Mouse (Mus musculus): ENCODE data around the gene Fam180a.

- TF ChIP-seq CTCF (IDR thresholded peaks at IDR 0.05) (no peak), EP300 (IDR thresholded peaks at IDR 0.05) (no peak)
Measured at GRCm38 (mm10) chr6:35279306-35279705, 46.6 kb downstream of the Fam180a start.
